Mouse (Mus musculus) stomach, embryonic 14.5 days (tissue): ENCODE measurements around the gene Tbx4. TPM values are rescaled to one million over a fixed set of nuclear protein-coding genes. Genes with fewer than 3 reads are reported as not detected.

Experiments used
- ATAC-seq: fragments of 200-750 bp; cut with Nextera tagmentation; 2 replicates; pipeline ENCODE4 v1.8.0; 2017; ENCODE audit warnings: low read depth, moderate TSS enrichment; ENCODE audit not compliant: insufficient number of reproducible peaks, insufficient read depth, low FRiP score
- H3K27ac ChIP-seq: fragments of 300-500 bp; sonication (generic); 2 replicates; pipeline ENCODE4 v1.5.1; 2014; ENCODE audit warnings: mild to moderate bottlenecking, low read length, moderate library complexity, mixed read lengths
- H3K27me3 ChIP-seq: fragments of 300-500 bp; sonication (generic); 2 replicates; pipeline ENCODE4 v1.6.1; 2014; ENCODE audit warnings: low read length, control low read depth, mixed read lengths; ENCODE audit not compliant: control insufficient read depth, insufficient read depth
- H3K36me3 ChIP-seq: fragments of 300-500 bp; sonication (generic); 2 replicates; pipeline ENCODE4 v1.6.1; 2014; ENCODE audit warnings: mild to moderate bottlenecking, control low read depth, low read length, moderate library complexity, mixed read lengths; ENCODE audit not compliant: control insufficient read depth, insufficient read depth
- H3K4me1 ChIP-seq: fragments of 300-500 bp; sonication (generic); 2 replicates; pipeline ENCODE4 v1.6.1; 2014; ENCODE audit warnings: low read length, control low read depth, mixed read lengths; ENCODE audit not compliant: control insufficient read depth, insufficient read depth
- H3K4me2 ChIP-seq: fragments of 300-500 bp; sonication (generic); replicated peaks from 2 replicates; pipeline ENCODE4 v1.6.1; 2014; ENCODE audit warnings: low read depth, low read length, control low read depth
- H3K4me3 ChIP-seq: fragments of 300-500 bp; sonication (generic); 2 replicates; pipeline ENCODE4 v1.5.1; 2014; ENCODE audit warnings: low read depth, low read length, control low read depth
- H3K9ac ChIP-seq: fragments of 300-500 bp; sonication (generic); replicated peaks from 2 replicates; pipeline ENCODE4 v1.6.1; 2014; ENCODE audit warnings: low read depth, mild to moderate bottlenecking, control low read depth, low read length, moderate library complexity, mixed read lengths
- H3K9me3 ChIP-seq: fragments of 300-500 bp; sonication (generic); 2 replicates; pipeline ENCODE4 v1.6.1; 2016; ENCODE audit warnings: low read depth, low read length, control low read depth; ENCODE audit not compliant: control insufficient read depth
- WGBS: fragments of 180-500 bp; shearing (Covaris S2); extraction: QIAGEN DNeasy Blood & Tissue Kit; methylation state at CpG from one replicate; pipeline ENCODE4 v1.1.7; 2014; 5-methylcytosine and 5-hydroxymethylcytosine counted together
- polyA plus RNA-seq: library from polyadenylated mRNA; unstranded; fragments of >200 nt; fragmentation: Nextera tagmentation; extraction: Ambion mirVana; gene quantifications from 2 replicates; pipeline ENCODE4 v1.2.1, GENCODE M21; 2014

Tbx4 gene
- polyA plus RNA-seq, 1 experiment from 2014 or later = not detected

DNA sequence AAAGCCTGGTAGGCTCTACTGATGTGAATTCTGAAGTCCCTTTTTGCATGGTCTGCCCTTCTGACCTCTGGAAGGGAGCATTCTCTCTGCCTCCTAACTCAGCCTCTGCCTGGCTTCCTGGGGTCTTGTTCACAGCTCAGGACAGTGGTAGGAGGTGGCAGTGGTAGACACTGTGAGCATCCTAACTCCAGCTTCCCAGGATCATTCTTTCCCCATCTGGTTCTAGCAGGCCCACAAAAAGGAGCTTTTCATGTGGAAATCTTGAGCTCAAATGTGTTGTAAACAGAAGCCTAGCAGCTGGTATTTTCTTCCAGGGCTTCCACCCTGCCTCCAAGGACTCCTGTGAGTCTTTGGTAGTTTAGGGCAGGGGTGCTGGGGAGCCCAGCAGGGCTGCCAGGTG lies 14.1 kb downstream of the Tbx4 start:
- H3K4me2 ChIP-seq = no peak overlapping the region
- H3K27ac ChIP-seq = no peak overlapping the region
- H3K4me1 ChIP-seq = no peaks in the 10 kb centered on the region
- ATAC-seq = no peak
- H3K9ac ChIP-seq = no peak overlapping the region
- no peaks in the 10 kb centered on the region for H3K36me3 ChIP-seq
- peaks cover 48% of the 10 kb centered on the region for H3K27me3 ChIP-seq
- peaks cover 3% of the 10 kb centered on the region; the same call in 1 of the 2 replicates for H3K9me3 ChIP-seq
- no peak overlapping the region for H3K4me3 ChIP-seq

GRCm38 (mm10) chr11:85909514-85909913 lies 23.3 kb downstream of the Tbx4 start:
- no peak for ATAC-seq
- H3K4me1 ChIP-seq = peaks cover 8% of the 10 kb centered on the region; the same call in 1 of the 2 replicates
- no peaks in the 10 kb centered on the region for H3K36me3 ChIP-seq
- H3K9me3 ChIP-seq = no peaks in the 10 kb centered on the region
- H3K27me3 ChIP-seq = no peaks in the 10 kb centered on the region
- no peak overlapping the region for H3K4me3 ChIP-seq
- H3K9ac ChIP-seq = no peak overlapping the region
- 60% methylated on average over 4 of the region's 4 CpGs for WGBS
- H3K4me2 ChIP-seq = no peak overlapping the region
- no peak overlapping the region for H3K27ac ChIP-seq

DNA sequence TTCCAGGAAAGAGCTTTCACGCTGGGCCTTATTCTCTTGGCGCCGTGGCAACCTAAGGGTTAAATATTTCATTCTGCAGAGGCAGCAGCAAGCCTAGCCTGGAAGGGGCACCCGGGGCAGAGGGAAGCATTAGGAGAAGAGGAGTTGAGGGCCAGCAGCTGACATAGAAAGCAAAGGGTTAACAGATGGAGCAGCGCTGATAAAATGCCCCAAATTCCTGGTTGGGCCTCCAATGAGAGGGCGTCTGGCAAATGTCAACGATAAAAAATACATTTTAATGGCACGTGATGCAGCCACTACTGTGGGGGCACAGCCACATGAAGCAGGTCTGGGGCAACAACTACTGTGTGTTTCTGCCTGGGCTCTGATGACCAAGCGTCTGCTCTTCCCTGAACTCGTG lies 23.9 kb downstream of the Tbx4 start:
- WGBS = 14% methylated on average over 10 of the region's 10 CpGs
- no peaks in the 10 kb centered on the region for H3K36me3 ChIP-seq
- H3K9me3 ChIP-seq = no peaks in the 10 kb centered on the region
- no peak overlapping the region for H3K9ac ChIP-seq
- ATAC-seq = peak; percentile 26; the same call in 1 of the 2 replicates
- H3K27ac ChIP-seq = no peak overlapping the region
- H3K27me3 ChIP-seq = no peaks in the 10 kb centered on the region
- no peak overlapping the region for H3K4me3 ChIP-seq
- no peak overlapping the region for H3K4me2 ChIP-seq
- H3K4me1 ChIP-seq = peaks cover 8% of the 10 kb centered on the region; the same call in 1 of the 2 replicates

GRCm38 (mm10) chr11:85913506-85913905 lies 27.3 kb downstream of the Tbx4 start:
- H3K4me1 ChIP-seq = peaks cover 19% of the 10 kb centered on the region
- no peak overlapping the region for H3K9ac ChIP-seq
- no peak for ATAC-seq
- 89% methylated on average over 7 of the region's 7 CpGs for WGBS
- no peaks in the 10 kb centered on the region for H3K27me3 ChIP-seq
- H3K4me3 ChIP-seq = no peak overlapping the region
- no peaks in the 10 kb centered on the region for H3K9me3 ChIP-seq
- no peaks in the 10 kb centered on the region for H3K36me3 ChIP-seq
- no peak overlapping the region for H3K4me2 ChIP-seq
- no peak overlapping the region for H3K27ac ChIP-seq

DNA sequence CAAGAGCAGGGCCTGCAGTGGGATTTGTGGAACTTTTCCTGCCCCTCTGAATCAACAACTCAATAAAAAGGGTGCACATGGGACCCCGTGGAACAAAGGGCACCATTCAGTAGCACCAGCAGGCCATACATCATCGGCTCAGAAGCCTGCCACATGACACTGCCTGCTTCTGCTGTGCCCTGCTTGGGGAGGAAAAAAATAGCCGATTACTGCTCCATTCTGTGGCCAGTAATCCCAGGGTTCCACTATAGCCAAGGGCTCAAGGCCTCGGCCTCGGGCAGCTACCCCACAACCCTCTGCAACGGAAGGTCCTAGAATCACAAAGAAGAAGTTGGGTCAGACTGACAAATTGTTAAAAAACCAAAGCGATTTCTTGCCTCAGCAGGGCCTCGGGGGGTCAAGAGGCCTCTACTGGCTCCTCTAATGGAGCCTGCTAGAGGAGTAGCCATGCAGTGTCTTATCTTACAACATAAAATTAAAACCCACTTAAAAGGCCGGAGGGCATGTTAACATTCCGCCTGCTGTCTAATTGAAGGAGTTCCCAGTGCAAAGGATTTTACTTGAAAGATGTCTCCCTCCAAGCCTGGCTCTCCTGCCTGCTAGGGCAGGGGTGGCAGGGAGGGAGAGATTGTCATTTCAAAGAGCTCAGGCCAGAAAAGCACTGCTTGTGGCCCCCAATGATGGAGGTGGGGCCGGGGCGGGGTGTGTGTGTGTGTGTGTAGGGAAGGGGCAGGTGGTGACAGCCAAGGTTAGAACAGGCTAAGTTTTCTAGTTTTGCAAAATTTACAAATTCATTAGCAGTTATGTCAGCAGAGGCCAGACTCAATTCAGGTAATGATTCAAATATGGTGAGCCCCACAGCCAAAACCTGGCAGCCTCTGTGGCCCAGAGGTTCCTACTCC lies 31.1 kb downstream of the Tbx4 start:
- no peak overlapping the region for H3K4me2 ChIP-seq
- H3K9ac ChIP-seq = no peak overlapping the region
- no peaks in the 10 kb centered on the region for H3K36me3 ChIP-seq
- peak; percentile 43; the same call in 1 of the 2 replicates for ATAC-seq
- no peak overlapping the region for H3K4me3 ChIP-seq
- H3K27me3 ChIP-seq = peaks cover 6% of the 10 kb centered on the region; the same call in 1 of the 2 replicates
- WGBS = 34% methylated on average over 12 of the region's 12 CpGs
- H3K9me3 ChIP-seq = no peaks in the 10 kb centered on the region
- H3K4me1 ChIP-seq = peaks cover 11% of the 10 kb centered on the region; the same call in 1 of the 2 replicates
- H3K27ac ChIP-seq = no peak overlapping the region

- 18% methylated on average over 11 of the region's 11 CpGs for WGBS
- Histone ChIP-seq H3K27me3 (peaks cover 6% of the 10 kb centered on the region; the same call in 1 of the 2 replicates), H3K27ac (no peak overlapping the region)
These were observed 31.7 kb downstream of the Tbx4 start for GRCm38 (mm10) chr11:85917993-85918325.

GRCm38 (mm10) chr11:85918388-85918940 lies 32.2 kb downstream of the Tbx4 start:
- ATAC-seq = no peak
- H3K4me2 ChIP-seq = no peak overlapping the region
- no peak overlapping the region for H3K9ac ChIP-seq
- 29% methylated on average over 10 of the region's 10 CpGs for WGBS
- H3K9me3 ChIP-seq = no peaks in the 10 kb centered on the region
- H3K27me3 ChIP-seq = peaks cover 6% of the 10 kb centered on the region; the same call in 1 of the 2 replicates
- no peak overlapping the region for H3K4me3 ChIP-seq
- no peak overlapping the region for H3K27ac ChIP-seq
- peaks cover 11% of the 10 kb centered on the region; the same call in 1 of the 2 replicates for H3K4me1 ChIP-seq
- H3K36me3 ChIP-seq = no peaks in the 10 kb centered on the region

More at GRCm38 (mm10) chr11:85917993-85918325, 31.7 kb downstream of the Tbx4 start:
- Histone ChIP-seq H3K4me3 (no peak overlapping the region), H3K9ac (no peak overlapping the region), H3K36me3 (no peaks in the 10 kb centered on the region), H3K9me3 (no peaks in the 10 kb centered on the region), H3K4me1 (peaks cover 11% of the 10 kb centered on the region; the same call in 1 of the 2 replicates), H3K4me2 (no peak overlapping the region)
- no peak for ATAC-seq

GRCm38 (mm10) chr11:85925294-85925743 lies 39.1 kb downstream of the Tbx4 start:
- Histone ChIP-seq H3K9me3 (no peaks in the 10 kb centered on the region), H3K36me3 (no peaks in the 10 kb centered on the region), H3K27ac (no peak overlapping the region), H3K4me3 (peak overlapping the region; percentile 6; the same call in 1 of the 2 replicates), H3K4me1 (no peaks in the 10 kb centered on the region), H3K27me3 (peaks cover 25% of the 10 kb centered on the region), H3K9ac (no peak overlapping the region), H3K4me2 (peak overlapping the region; percentile 30)
- WGBS = 10% methylated on average over 19 of the region's 19 CpGs
- ATAC-seq = no peak
